Mouse (Mus musculus): ENCODE data around the gene Cfc1.

The Cfc1 gene

DNA sequence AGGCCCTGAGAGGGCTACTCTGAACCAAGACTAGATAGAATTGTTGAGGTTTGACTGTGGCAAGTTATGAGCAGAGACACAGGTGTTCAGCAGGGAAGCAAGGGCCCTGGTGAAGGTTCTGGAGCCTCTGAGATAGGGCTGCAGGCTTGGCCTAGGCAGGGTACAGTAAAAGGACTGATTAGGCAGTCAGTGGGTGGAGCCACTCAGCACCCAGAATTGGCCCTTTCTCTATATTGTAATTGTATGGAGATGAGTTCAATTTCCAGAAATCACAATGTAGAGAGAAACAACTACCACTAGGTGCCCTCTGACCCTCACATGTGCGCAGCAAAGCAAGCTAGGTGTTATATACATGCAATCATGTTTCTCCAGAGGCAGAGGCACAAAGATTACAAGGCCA, 18.2 kb downstream of the Cfc1 start:
- no peak for DNase-seq (ENCODE audit: low read depth, low spot score)

DNA sequence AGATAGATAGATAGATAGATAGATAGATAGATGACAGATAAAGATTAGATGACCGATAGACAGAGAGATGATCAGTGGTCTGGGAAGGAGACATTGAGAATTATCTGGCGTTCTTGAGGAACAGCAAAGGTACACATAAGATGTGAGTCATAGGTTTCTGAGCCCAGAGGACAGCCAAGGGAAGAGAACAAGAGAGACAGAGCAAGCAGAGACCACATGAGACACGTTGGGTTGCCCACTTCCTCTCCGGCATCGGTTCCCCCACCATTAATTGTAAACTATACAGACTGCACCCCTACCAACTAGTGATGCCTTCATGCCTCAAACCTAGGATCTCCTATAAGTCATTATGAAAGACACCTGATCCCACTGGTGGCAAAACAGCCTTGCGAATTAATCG, 18.8 kb downstream of the Cfc1 start:
- no peak for DNase-seq (ENCODE audit: low read depth, low spot score)

GRCm38 (mm10) chr1:34560843-34561242, 25.4 kb downstream of the Cfc1 start, which contains the start of gene Prss40:
Gene Prss40, minus strand, starts transcription at chr1:34560943.
- DNase-seq (ENCODE audit: low read depth, low spot score) = no peak

GRCm38 (mm10) chr1:34564383-34565045, 29.1 kb downstream of the Cfc1 start:
- no peak for DNase-seq (ENCODE audit: low read depth, low spot score)

GRCm38 (mm10) chr1:34568120-34568519, 32.7 kb downstream of the Cfc1 start:
- no peak for DNase-seq (ENCODE audit: low read depth, low spot score)

DNA sequence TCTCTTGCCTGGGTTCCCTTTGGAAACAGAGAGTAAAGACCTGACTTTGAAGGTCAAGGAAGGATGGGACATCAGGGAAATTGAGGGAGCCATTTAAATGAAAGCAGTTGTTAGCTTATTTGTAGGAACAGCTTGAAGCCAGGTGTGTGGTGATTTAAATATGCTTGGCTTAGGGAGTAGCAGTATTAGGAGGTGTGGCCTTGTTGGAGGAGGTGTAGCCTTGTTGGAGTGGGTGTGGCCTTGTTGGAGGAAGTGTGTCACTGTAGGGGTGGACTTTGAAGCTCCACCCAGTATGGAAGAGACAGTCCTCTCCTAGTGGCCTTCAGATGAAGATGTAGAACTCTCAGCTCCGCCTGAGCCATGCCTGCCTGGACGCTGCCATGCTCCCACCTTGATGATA, 34.4 kb downstream of the Cfc1 start:
- DNase-seq (ENCODE audit: low read depth, low spot score) = no peak

- peak; percentile 68 for DNase-seq (ENCODE audit: low read depth, low spot score)
These were observed 36.0 kb downstream of the Cfc1 start for GRCm38 (mm10) chr1:34571431-34571830.

GRCm38 (mm10) chr1:34573221-34573620, 37.8 kb downstream of the Cfc1 start:
- DNase-seq (ENCODE audit: low read depth, low spot score) = no peak

- peak; percentile 68 for DNase-seq (ENCODE audit: low read depth, low spot score)
These were observed 43.7 kb downstream of the Cfc1 start, which contains the start of gene Amer3 for GRCm38 (mm10) chr1:34578851-34579781. Gene Amer3, plus strand, starts transcription at chr1:34579657.

DNA sequence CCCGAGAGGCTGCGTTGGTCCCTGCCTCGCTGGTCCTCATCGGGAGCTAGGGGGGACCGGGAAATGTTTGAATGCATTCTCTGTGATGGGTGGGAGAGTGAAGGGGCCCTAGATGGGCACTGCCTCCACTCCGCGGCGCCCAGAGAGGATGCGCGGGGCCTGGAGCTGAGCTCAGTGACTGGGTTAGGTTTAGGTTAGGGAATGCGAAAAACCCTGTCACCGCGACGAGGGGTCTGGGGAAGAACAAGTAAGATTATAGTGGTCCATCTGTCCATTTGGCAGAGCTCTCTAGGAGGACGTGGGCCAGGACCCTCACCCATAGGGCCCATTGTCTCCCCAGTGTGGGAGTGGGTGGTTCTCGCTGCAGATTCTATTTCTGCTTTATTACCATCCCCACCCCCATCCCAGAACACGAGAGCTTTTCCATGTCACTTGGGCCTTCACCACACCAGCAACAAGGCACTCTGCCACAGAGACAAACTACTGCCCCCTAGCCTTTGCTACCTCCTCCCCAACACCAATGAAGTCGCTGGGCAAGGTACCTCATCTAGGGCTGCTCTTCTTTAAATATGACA, 44.4 kb downstream of the Cfc1 start:
- peak; percentile 32 for DNase-seq (ENCODE audit: low read depth, low spot score)

DNA sequence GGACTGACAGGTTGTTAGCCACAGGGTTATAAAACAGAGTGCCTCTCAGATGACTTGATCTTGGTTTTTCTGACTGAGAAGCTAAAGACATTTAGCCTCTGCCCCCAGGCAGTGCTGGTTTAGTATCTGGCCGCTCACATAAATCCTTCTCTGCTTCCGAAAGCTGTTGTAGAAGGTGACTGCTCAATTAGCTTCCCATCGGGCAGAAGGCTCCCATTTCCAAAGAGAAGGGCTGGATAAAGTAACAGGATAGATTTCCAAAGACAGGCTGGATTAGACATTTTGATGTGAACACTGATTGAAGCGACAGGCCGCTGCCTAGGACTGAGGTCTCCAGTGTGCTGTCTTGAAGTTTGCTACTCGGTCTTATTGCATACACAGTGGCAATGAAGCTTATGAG, 46.8 kb downstream of the Cfc1 start:
- no peak for DNase-seq (ENCODE audit: low read depth, low spot score)

DNA sequence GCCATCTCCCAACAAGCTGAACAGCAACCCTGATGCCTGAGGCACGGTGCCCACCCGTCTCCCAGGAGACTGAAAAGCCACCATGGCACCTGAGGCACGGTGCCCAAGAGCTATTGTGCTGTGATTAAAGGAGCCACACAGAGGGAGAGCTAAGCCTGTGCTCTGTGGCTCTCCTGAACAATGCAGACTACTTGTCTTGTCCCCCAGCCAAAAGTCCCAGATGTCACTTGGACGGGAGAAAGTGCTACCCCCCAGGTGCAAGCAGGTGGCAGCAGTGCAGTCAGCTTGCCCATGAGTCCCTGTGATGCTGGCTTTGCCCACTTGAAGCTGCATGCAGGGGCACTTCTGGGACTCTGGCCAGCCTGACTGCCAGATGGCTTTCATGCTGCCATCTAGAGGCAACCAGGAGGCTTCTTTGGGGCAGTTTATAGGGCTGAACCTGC, 48.4 kb downstream of the Cfc1 start:
- peak; percentile 67 for DNase-seq (ENCODE audit: low read depth, low spot score)

DNA sequence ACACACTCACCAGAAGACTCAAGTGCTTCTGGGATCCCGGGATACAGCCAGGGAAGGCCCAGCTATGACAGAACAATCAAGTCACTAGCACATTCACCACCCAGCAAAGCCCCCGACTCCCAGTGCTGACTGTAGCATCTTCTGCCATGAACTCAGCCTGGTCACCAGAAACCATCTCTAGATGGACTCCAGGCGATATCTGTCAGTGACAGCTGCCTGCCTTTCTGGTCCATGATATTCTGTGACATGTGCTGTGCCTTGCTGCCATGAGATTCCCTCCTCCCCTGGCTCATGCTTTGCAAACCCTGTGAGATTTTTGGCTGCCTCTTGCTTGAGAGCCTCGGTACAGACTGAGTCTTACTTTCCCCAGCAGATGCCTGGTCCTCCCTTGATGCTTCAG, 49.3 kb downstream of the Cfc1 start:
- DNase-seq (ENCODE audit: low read depth, low spot score) = no peak

GRCm38 (mm10) chr1:34587298-34588096, 52.0 kb downstream of the Cfc1 start:
- no peak for DNase-seq (ENCODE audit: low read depth, low spot score)
